Mouse (Mus musculus) limb, embryonic 15.5 days (tissue): ENCODE data around the gene Rnaset2b. TPM values are rescaled to one million over a fixed set of nuclear protein-coding genes. Genes with fewer than 3 reads are reported as not detected.
"Not testable (repeated sequence)": the region's sequence is repeated elsewhere in the genome, so short reads cannot be mapped to it uniquely, and the experiment has no call there.

Source experiments
- ATAC-seq: fragments of 200-750 bp; cut with Nextera tagmentation; 2 replicates; pipeline ENCODE4 v1.8.0; 2017; ENCODE audit warnings: low read depth, moderate TSS enrichment; ENCODE audit not compliant: insufficient number of reproducible peaks, low FRiP score, low TSS enrichment
- H3K27ac ChIP-seq: fragments of 300-500 bp; sonication (generic); 2 replicates; pipeline ENCODE4 v1.5.1; 2015; ENCODE audit warnings: moderate library complexity, mild to moderate bottlenecking, inconsistent platforms
- H3K27me3 ChIP-seq: fragments of 300-500 bp; sonication (generic); 2 replicates; pipeline ENCODE4 v1.6.1; 2015; ENCODE audit warnings: inconsistent platforms
- H3K36me3 ChIP-seq: fragments of 300-500 bp; sonication (generic); 2 replicates; pipeline ENCODE4 v1.6.1; 2015; ENCODE audit warnings: inconsistent platforms
- H3K4me1 ChIP-seq: fragments of 300-500 bp; sonication (generic); 2 replicates; pipeline ENCODE4 v1.6.1; 2015; ENCODE audit warnings: inconsistent platforms
- H3K4me2 ChIP-seq: fragments of 300-500 bp; sonication (generic); 2 replicates; pipeline ENCODE4 v1.6.1; 2015; ENCODE audit warnings: mild to moderate bottlenecking, inconsistent platforms
- H3K4me3 ChIP-seq: fragments of 300-500 bp; sonication (generic); 2 replicates; pipeline ENCODE4 v1.5.1; 2015; ENCODE audit warnings: mild to moderate bottlenecking, inconsistent platforms
- H3K9ac ChIP-seq: fragments of 300-500 bp; sonication (generic); 2 replicates; pipeline ENCODE4 v1.6.1; 2015; ENCODE audit warnings: inconsistent platforms
- H3K9me3 ChIP-seq: fragments of 300-500 bp; sonication (generic); 2 replicates; pipeline ENCODE4 v1.6.1; 2016; ENCODE audit warnings: inconsistent platforms
- WGBS: fragments of 180-500 bp; shearing (Covaris S2); methylation state at CpG from one replicate; pipeline ENCODE4 v1.1.7; 2015; 5-methylcytosine and 5-hydroxymethylcytosine counted together
- polyA plus RNA-seq: library from polyadenylated mRNA; unstranded; fragments of >200 nt; fragmentation: Nextera tagmentation; extraction: Ambion mirVana; gene quantifications from 2 replicates; pipeline ENCODE4 v1.2.1, GENCODE M21; 2015

Rnaset2b gene
- polyA plus RNA-seq, 1 experiment from 2014 or later = 171 TPM

GRCm38 (mm10) chr17:6996826-6997225 lies 26.4 kb downstream of the Rnaset2b start:
- not testable (repeated sequence) for H3K4me1 ChIP-seq, H3K9me3 ChIP-seq, H3K9ac ChIP-seq, H3K27ac ChIP-seq, H3K27me3 ChIP-seq, ATAC-seq, H3K4me3 ChIP-seq, H3K4me2 ChIP-seq, H3K36me3 ChIP-seq
- WGBS = 86% methylated on average over 8 of the region's 8 CpGs

GRCm38 (mm10) chr17:6997778-6998490 lies 27.5 kb downstream of the Rnaset2b start:
- H3K4me3 ChIP-seq, H3K9ac ChIP-seq, H3K4me2 ChIP-seq, H3K4me1 ChIP-seq, H3K9me3 ChIP-seq, H3K27me3 ChIP-seq, H3K27ac ChIP-seq, ATAC-seq, H3K36me3 ChIP-seq: not testable (repeated sequence)
- 75% methylated on average over 1 of the region's 7 CpGs for WGBS

GRCm38 (mm10) chr17:7001790-7002585 lies 31.6 kb downstream of the Rnaset2b start:
- not testable (repeated sequence) for H3K27ac ChIP-seq, ATAC-seq, H3K4me2 ChIP-seq, H3K4me1 ChIP-seq, H3K27me3 ChIP-seq, H3K4me3 ChIP-seq, H3K36me3 ChIP-seq, H3K9ac ChIP-seq, H3K9me3 ChIP-seq
- WGBS = 68% methylated on average over 9 of the region's 12 CpGs

- H3K4me1 ChIP-seq, ATAC-seq, H3K9ac ChIP-seq, H3K9me3 ChIP-seq, H3K4me2 ChIP-seq, H3K36me3 ChIP-seq, H3K27me3 ChIP-seq, H3K27ac ChIP-seq, H3K4me3 ChIP-seq: not testable (repeated sequence)
- WGBS = no CpG with 5 or more reads among the region's 3 CpGs
Observed at GRCm38 (mm10) chr17:7003392-7003791, 33.0 kb downstream of the Rnaset2b start.

GRCm38 (mm10) chr17:7005646-7006045 lies 35.2 kb downstream of the Rnaset2b start:
- H3K9me3 ChIP-seq, ATAC-seq, H3K4me3 ChIP-seq, H3K4me2 ChIP-seq, H3K4me1 ChIP-seq, H3K36me3 ChIP-seq, H3K27me3 ChIP-seq, H3K9ac ChIP-seq, H3K27ac ChIP-seq: not testable (repeated sequence)
- 34% methylated on average over 3 of the region's 4 CpGs for WGBS

- not testable (repeated sequence) for H3K27ac ChIP-seq, H3K9me3 ChIP-seq, H3K4me3 ChIP-seq, H3K4me1 ChIP-seq, ATAC-seq, H3K27me3 ChIP-seq, H3K36me3 ChIP-seq, H3K4me2 ChIP-seq, H3K9ac ChIP-seq
Observed at GRCm38 (mm10) chr17:7008885-7009284, 38.5 kb downstream of the Rnaset2b start.

GRCm38 (mm10) chr17:7009440-7009839 lies 39.0 kb downstream of the Rnaset2b start:
- WGBS = no CpG with 5 or more reads among the region's 7 CpGs
- H3K4me3 ChIP-seq, H3K4me1 ChIP-seq, H3K4me2 ChIP-seq, H3K9me3 ChIP-seq, H3K9ac ChIP-seq, H3K27me3 ChIP-seq, H3K36me3 ChIP-seq, H3K27ac ChIP-seq: not testable (repeated sequence)
- peak; percentile 55; the same call in 1 of the 2 replicates for ATAC-seq

GRCm38 (mm10) chr17:7009901-7010300 lies 39.5 kb downstream of the Rnaset2b start:
- H3K9ac ChIP-seq, H3K4me2 ChIP-seq, H3K9me3 ChIP-seq, ATAC-seq, H3K4me1 ChIP-seq, H3K27ac ChIP-seq, H3K27me3 ChIP-seq, H3K36me3 ChIP-seq, H3K4me3 ChIP-seq: not testable (repeated sequence)
- 32% methylated on average over 5 of the region's 9 CpGs for WGBS

- ATAC-seq, H3K4me1 ChIP-seq, H3K4me3 ChIP-seq, H3K9me3 ChIP-seq, H3K27ac ChIP-seq, H3K36me3 ChIP-seq, H3K9ac ChIP-seq, H3K4me2 ChIP-seq, H3K27me3 ChIP-seq: not testable (repeated sequence)
- WGBS = no CpG with 5 or more reads among the region's 1 CpGs
Observed at GRCm38 (mm10) chr17:7014190-7014589, 43.8 kb downstream of the Rnaset2b start.

- not testable (repeated sequence) for H3K4me1 ChIP-seq, H3K27ac ChIP-seq, H3K9me3 ChIP-seq, H3K36me3 ChIP-seq, H3K4me2 ChIP-seq, ATAC-seq, H3K27me3 ChIP-seq, H3K9ac ChIP-seq, H3K4me3 ChIP-seq
- 8% methylated on average over 10 of the region's 14 CpGs for WGBS
Observed at GRCm38 (mm10) chr17:7025257-7025656, 54.8 kb downstream of the Rnaset2b start, which contains the start of gene Gm1604a. TSS of gene Gm1604a (plus strand) at chr17:7025568.

GRCm38 (mm10) chr17:7025764-7026346 lies 55.4 kb downstream of the Rnaset2b start:
- H3K27ac ChIP-seq, H3K9ac ChIP-seq, H3K9me3 ChIP-seq, H3K4me1 ChIP-seq, H3K4me2 ChIP-seq, ATAC-seq, H3K27me3 ChIP-seq, H3K36me3 ChIP-seq, H3K4me3 ChIP-seq: not testable (repeated sequence)
- 64% methylated on average over 3 of the region's 14 CpGs for WGBS

- not testable (repeated sequence) for H3K27ac ChIP-seq, H3K36me3 ChIP-seq, H3K27me3 ChIP-seq, H3K9ac ChIP-seq, ATAC-seq, H3K4me3 ChIP-seq, H3K4me1 ChIP-seq, H3K4me2 ChIP-seq, H3K9me3 ChIP-seq
- WGBS = 72% methylated on average over 6 of the region's 7 CpGs
Observed at GRCm38 (mm10) chr17:7030204-7030603, 59.8 kb downstream of the Rnaset2b start.
